Mouse (Mus musculus): ENCODE data around the gene Tecta.

Tecta gene

DNA sequence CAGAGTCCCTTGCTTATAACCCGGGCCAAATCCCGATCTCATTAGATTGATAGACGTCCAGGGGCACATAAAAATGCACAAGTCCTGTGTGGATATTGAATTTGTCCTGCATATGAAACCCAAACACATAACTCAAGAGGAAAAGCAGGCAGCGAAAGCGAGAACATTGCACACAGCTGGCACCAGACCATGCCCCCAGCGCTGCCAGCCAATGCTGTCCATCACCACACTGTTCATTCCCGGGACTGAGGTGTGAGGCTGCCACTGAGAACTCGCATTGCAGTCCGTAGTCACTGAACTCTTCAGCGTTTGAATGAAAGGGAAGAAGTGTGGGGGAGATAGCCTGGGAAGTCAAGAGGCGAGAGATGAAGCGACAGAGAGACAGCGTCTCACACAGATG lies 14.1 kb downstream of the Tecta start:
- DNase-seq: peak; percentile 34

DNA sequence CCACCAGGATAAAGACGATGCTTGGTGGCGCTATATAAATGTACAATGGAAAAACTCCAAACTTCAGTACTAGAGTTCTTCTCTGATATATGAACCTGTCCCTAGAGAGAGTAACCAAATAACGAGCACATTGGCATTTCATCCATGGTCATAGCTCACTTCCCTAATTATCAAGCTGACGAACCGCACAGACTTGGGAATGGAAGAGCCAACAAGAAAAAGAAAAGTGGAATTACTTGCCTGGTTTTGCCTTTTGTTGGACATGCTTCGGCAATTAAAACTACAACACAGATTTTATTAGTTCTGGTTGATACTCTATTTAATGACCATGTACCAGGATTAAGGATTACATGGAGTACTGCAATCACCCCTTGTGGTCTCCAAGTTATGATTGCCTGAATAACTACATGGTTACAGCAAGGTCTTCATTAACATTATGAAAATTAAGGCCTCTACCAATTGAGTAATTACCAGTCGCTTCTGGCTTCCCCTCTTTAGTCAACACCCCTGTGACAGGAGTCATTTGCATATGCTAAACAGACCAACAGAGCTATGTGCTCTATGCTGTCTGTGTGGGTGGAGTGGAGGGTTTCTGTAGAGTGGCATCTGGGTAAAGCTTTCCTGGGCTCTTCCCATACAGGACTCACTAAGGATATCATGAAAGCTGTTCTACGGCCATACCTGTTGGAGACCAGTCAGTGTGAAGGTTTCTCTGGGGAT lies 16.9 kb downstream of the Tecta start:
- DNase-seq: no peak

GRCm38 (mm10) chr9:42382063-42382462 lies 17.7 kb downstream of the Tecta start:
- no peak for DNase-seq

GRCm38 (mm10) chr9:42378071-42378470 lies 21.7 kb downstream of the Tecta start:
- no peak for DNase-seq

DNA sequence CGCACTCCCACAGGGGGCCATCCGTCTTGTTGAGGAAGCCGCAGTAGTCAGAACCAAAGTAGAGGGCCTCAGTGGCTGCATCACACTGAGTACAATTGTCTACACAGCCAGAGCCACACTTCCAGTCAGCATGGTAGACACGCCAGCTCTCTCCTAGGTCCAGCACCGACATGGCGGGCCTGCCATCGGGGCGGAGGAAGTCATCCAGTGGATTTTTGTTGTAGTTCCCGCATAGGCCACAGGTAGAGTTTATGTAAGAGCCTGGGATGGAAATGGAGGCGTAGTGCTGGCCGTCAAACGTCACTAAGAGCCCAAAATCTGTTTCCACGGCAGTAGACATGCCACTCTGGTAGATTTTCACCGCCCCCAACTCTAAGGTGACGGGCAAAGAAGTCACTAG lies 22.1 kb downstream of the Tecta start:
- no peak for DNase-seq

DNA sequence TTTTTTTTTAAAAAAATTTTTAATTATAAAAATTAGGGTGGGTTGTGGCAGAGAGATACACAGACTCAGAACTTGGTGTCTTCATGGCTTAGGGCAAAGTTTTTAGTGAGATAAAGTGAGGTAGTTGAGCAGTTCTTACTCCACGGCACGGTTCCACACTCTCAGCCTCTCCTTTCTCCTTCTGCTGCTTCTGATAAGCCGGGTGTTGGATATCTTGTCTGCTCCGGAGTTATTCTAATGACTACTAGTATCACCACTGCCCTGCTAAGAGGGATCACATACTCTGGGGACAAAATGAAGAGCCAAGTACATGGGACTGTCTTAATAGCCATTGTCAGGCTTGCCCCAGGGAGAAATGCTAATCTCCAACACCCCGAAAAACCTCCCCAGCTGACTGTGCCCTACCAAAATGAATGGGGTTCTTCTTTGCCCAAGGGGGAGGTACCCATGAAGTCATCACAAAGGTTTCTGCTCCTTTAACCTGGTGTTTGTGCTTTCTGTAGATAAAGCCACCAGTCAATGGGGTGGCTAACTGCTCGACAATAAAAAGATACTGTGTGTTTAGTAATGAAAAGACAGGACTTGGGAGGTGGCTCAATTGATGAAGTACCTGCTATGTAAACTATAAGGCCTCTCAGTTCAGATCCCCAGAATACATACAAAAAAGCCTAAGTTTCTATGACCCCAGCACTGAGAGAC lies 27.9 kb downstream of the Tecta start:
- no peak for DNase-seq

DNA sequence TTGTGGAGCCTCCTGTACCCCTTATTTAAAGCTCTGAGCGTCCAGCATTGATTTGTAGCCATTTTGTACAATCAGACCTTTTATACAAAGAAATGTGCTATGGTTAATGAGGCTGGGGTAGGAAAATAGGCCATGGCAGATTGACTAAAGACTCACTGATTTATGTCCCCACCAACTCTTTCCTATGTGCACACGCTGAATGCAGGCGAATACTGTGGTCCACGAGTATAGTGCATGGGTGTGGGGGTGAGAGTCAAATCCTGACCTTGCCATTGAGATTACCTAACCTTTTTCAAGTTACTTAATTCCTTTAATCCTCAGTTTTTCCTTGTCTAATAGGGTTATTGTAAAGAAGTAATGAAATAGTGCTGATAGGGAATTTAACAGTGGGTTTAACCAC lies 42.1 kb downstream of the Tecta start:
- DNase-seq: no peak

DNA sequence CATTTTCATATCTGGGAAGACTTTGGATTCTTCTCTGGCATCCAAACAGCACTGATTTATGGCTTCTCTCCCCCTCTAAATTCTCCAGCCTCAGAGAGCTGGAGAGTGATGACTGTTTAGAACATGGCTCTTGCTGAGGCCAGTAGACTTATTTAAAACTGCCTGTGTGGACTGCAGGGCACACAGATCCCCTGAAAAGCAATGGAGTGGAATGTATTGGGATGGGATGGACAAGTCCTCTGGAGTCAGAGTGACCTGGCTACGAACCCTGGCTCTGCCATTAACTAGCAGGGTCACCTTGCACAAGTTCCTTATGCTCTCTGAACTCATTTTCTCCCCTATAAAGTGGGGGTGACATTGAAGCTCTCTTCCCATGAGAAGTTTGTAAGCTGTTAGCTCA lies 44.9 kb downstream of the Tecta start:
- DNase-seq: no peak

DNA sequence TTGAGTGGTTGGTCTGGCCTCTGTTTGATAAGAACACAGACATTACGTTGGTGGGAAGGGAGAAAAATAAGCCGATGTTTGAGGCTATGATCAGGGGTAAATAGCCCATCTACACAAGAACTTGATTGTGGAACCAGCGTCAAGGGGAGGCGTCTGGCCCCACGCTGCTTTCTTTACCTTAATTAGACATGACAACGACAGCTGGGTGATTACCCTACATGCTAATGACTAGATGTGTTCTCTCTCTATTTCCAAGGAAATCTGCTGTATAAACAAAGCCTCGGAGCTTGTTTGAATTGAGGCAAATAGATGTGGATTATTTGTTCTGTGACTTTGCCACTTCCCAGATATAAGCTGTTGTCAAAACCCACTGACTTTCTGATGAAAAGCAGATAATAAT lies 49.9 kb downstream of the Tecta start:
- DNase-seq: no peak

DNA sequence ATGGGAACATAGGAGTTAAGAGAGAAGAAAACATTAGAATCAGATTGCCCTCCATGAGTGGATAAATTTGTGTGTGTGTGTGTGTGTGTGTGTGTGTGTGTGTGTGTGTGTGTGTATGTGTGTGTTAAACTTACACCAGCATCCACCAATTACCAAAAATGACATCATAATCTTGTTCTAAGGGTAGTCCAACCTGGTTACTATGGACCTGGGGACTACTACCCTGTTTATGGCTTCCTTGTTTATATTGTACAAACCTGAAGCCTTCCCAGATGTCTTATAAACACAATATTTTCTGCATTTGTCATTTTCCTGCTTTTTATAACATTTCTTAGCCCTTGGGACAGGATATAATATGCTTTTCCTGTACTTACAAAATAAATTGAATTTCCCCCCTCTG lies 53.4 kb downstream of the Tecta start:
- DNase-seq: no peak

DNA sequence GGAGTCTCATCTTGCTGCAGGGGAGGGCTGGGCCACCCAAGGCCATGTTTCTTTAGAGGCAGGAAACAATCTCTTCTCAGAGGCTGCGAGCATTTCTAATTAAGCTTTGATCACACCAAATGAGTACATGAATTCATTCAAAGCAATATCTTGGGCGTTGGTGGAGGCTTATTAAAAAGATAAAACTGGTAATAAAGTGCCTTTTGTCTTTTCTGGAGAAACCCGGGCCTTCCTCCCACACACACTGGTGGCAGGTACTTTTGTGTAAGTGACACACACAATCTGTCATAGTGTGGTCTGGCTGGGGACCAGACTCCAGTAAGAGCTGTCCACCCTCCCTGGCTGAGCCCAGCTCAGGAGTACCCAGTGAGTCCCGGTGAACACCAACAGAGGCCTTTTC lies 60.6 kb downstream of the Tecta start:
- DNase-seq: no peak

GRCm38 (mm10) chr9:42337026-42337425 lies 62.7 kb downstream of the Tecta start:
- DNase-seq: no peak

DNA sequence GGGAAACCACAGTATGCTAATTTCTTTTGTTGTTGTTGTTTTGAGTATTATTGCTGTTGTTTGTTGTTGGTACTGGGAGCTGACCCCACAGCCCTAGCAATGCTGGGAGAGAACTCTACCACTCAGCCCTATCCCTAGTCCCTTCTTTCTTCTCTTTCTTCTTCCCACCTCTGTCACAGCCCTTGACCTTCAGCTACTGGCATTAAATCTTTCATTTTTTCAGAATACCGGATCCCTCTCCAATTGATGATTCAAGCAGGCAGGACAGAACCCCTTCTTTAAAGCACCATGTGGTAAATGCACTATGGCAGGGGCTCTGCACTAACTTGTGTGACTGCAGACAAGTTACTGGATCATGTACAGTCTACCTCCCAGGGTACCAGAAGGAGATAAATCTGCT lies 63.2 kb downstream of the Tecta start:
- no peak for DNase-seq

DNA sequence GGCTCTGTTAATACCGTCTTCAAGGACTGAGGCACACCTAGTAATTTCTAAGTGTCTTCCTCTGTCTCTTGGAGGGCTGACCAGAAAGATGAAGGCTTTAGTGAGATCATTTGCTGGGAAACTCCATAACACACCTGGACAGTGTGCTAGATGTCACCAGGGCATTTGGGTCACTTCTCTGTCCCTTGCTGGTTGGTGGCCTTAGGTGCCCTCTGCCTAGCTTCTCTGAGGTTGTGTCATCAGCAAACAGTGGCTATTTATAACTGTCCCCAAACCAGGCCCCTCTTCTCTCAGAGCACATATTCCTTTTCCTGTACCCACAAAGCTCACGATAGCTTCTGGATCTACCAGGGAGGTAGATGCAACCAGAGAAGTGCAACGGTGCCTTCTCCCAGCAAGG lies 64.8 kb downstream of the Tecta start:
- DNase-seq: no peak

DNA sequence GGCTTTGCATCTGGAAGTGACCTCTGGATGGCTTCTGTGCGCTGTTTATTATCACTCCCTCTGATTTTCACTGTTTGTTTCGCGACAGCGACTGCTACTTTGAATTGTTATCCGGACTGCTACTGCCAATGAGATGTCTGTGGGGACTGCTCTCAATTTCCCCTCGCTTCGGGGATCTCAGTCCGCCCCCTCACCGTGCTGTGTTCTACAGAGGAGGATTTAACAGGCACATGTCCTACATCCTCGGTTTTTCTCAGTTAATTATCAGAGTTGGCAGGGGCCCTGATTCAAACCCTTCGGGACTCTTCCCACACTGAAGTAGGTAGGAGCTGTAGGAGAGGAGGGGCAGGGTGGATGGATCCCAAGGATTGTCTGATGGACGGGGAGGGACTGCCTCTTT lies 67.0 kb downstream of the Tecta start:
- DNase-seq: no peak

GRCm38 (mm10) chr9:42331341-42331740 lies 68.4 kb downstream of the Tecta start:
- no peak for DNase-seq

DNA sequence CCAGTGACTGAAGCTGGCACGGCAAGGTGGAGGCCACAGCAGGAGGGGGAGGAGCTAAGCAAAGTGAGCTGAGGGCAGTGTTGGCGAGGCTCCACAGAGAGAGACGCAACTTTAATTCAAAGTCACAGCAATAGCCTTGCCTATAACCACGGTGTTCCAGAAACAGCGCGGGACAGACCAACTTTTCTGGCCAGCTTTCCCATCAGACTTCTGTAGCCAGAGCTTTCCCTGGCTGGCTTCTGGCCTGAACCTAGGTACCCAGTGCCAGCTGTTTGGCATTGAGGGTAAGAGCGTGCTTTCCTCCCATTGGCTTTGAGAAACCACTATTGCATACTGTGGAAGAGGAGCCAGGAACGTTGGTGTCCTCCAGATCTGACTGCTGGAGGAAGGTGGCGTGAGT lies 70.0 kb downstream of the Tecta start:
- no peak for DNase-seq

- DNase-seq: peak; percentile 36
These were observed 72.9 kb downstream of the Tecta start for GRCm38 (mm10) chr9:42326688-42327440.

- DNase-seq: peak; percentile 39
These were observed 74.9 kb downstream of the Tecta start for GRCm38 (mm10) chr9:42324640-42325394.

DNA sequence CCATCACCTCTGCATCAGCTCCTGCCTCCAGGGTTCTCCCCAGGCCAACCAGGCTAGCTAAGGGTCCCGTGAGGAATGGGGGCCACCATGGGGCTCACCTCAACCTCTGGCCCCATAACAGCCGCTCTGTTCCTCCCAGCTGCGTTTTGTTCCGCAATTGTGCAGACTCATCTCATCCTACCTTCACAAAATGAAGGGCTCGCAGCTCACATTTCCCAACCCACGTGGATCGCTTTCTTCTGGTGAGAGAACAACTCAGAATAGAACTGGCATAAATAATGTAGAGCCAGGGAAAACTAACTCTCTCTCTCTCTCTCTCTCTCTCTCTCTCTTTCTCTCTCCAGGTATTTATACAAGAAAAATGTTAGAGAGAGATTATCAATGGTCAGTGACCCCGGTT lies 76.5 kb downstream of the Tecta start:
- no peak for DNase-seq

- no peak for DNase-seq
These were observed 78.3 kb downstream of the Tecta start for GRCm38 (mm10) chr9:42321442-42321841.

DNA sequence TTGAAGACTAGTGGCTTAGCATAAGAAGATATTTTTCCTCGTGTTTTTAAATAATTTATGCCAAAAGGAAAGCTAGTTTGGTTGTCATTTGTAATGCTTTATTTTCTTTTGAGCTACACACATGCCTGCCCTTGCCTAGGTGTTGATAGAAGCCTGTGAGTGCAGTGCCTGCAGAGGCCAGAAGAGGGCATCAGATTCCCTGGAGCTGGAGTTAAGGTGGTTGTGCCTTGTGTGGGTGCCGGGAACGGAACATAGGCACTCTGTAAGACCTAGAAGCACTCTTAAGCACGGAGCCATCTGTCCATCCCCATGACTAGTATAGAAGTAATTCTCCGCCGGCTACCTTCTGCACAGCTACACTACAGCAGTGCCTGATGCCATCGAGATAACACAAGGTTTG lies 79.1 kb downstream of the Tecta start:
- DNase-seq: no peak

- no peak for DNase-seq
These were observed 81.2 kb downstream of the Tecta start for GRCm38 (mm10) chr9:42318455-42318987.

Data from right cerebral cortex, postnatal 4 days (tissue).